Mouse (Mus musculus) forebrain, embryonic 11.5 days (tissue): Measurements from ENCODE around the gene Hebp1. TPM values are rescaled to one million over a fixed set of nuclear protein-coding genes. Genes with fewer than 3 reads are reported as not detected.

Experiments used
- ATAC-seq: fragments of 200-750 bp; cut with Nextera tagmentation; replicated peaks from 2 replicates; pipeline ENCODE4 v1.8.0; 2017; ENCODE audit warnings: moderate TSS enrichment; ENCODE audit not compliant: low FRiP score
- DNase-seq: peaks from one replicate; pipeline ENCODE4 v3.0.0-alpha.2; 2017; ENCODE audit warnings: low spot score
- H3K27ac ChIP-seq: fragments of 300-500 bp; sonication (generic); 2 replicates; pipeline ENCODE4 v1.5.1; 2014; ENCODE audit warnings: low read depth, low read length
- H3K27me3 ChIP-seq: fragments of 300-500 bp; sonication (generic); 2 replicates; pipeline ENCODE4 v1.6.1; 2014; ENCODE audit warnings: mild to moderate bottlenecking, low read length, mixed read lengths; ENCODE audit not compliant: control insufficient read depth, insufficient read depth
- H3K36me3 ChIP-seq: fragments of 300-500 bp; sonication (generic); 2 replicates; pipeline ENCODE4 v1.6.1; 2014; ENCODE audit warnings: mild to moderate bottlenecking, low read length, moderate library complexity, mixed read lengths; ENCODE audit not compliant: control insufficient read depth, insufficient read depth
- H3K4me1 ChIP-seq: fragments of 300-500 bp; sonication (generic); replicated peaks from 2 replicates; pipeline ENCODE4 v1.6.1; 2014; ENCODE audit warnings: low read length, mixed read lengths; ENCODE audit not compliant: control insufficient read depth, insufficient read depth
- H3K4me2 ChIP-seq: fragments of 300-500 bp; sonication (generic); 2 replicates; pipeline ENCODE4 v1.6.1; 2014; ENCODE audit warnings: low read depth, mild to moderate bottlenecking, low read length, moderate library complexity, mixed read lengths; ENCODE audit not compliant: severe bottlenecking
- H3K4me3 ChIP-seq: fragments of 300-500 bp; sonication (generic); 2 replicates; pipeline ENCODE4 v1.5.1; 2014; ENCODE audit warnings: low read depth, low read length
- H3K9ac ChIP-seq: fragments of 300-500 bp; sonication (generic); 2 replicates; pipeline ENCODE4 v1.6.1; 2014; ENCODE audit warnings: low read length
- H3K9me3 ChIP-seq: fragments of 300-500 bp; sonication (generic); 2 replicates; pipeline ENCODE4 v1.6.1; 2016; ENCODE audit warnings: low read length, mixed read lengths; ENCODE audit not compliant: control insufficient read depth
- WGBS: fragments of 180-500 bp; shearing (Covaris S2); extraction: QIAGEN DNeasy Blood & Tissue Kit; methylation state at CpG from one replicate; pipeline ENCODE4 v1.1.7; 2014; 5-methylcytosine and 5-hydroxymethylcytosine counted together
- polyA plus RNA-seq: library from polyadenylated mRNA; unstranded; fragments of >200 nt; fragmentation: Nextera tagmentation; extraction: Ambion mirVana; gene quantifications from 2 replicates; pipeline ENCODE4 v1.2.1, GENCODE M21; 2014

Gene Hebp1
- polyA plus RNA-seq, 1 experiment from 2014 or later, result 3.0 TPM

- Histone ChIP-seq H3K4me2 (no peak overlapping the region), H3K4me3 (no peak overlapping the region), H3K9me3 (no peaks in the 10 kb centered on the region), H3K27ac (no peak overlapping the region; the same call in 1 of the 2 replicates), H3K4me1 (peaks cover 2% of the 10 kb centered on the region; the same call in 1 of the 2 replicates), H3K36me3 (no peaks in the 10 kb centered on the region), H3K27me3 (no peaks in the 10 kb centered on the region), H3K9ac (no peak overlapping the region)
- ATAC-seq (peak; percentile 71), DNase-seq (no peak)
- WGBS, result 17% methylated on average over 7 of the region's 7 CpGs
Observed at GRCm38 (mm10) chr6:135112411-135113113, 85.3 kb downstream of the Hebp1 start.

DNA sequence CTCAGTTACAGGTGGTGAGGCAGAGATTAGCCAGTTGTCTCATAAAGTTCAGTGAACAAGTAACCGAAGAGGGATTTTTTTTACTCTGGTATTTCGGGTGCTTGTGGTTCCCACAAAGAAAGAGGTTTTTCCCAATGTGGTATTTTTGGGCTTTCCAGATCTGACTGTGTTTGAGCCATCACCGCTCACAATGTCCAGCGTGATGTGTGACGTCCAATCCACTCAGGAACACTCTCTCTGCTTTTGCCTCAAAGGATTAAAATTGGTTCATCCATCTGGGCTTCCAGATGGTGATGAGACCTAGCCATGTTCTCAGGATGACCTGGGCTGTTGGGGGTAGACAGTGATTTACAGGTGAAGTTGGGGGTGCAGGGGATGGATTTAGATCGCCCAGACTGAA is 90.8 kb downstream of the Hebp1 start:
- no peak overlapping the region for H3K9ac ChIP-seq
- 93% methylated on average over 6 of the region's 6 CpGs for WGBS
- no peak overlapping the region for H3K4me2 ChIP-seq
- H3K36me3 ChIP-seq, result no peaks in the 10 kb centered on the region
- no peak overlapping the region for H3K4me3 ChIP-seq
- ATAC-seq (no peak), DNase-seq (no peak)
- H3K9me3 ChIP-seq, result no peaks in the 10 kb centered on the region
- H3K4me1 ChIP-seq, result no peaks in the 10 kb centered on the region
- no peak overlapping the region for H3K27ac ChIP-seq
- H3K27me3 ChIP-seq, result no peaks in the 10 kb centered on the region

GRCm38 (mm10) chr6:135102736-135103303 is 95.0 kb downstream of the Hebp1 start:
- Histone ChIP-seq H3K27me3 (no peaks in the 10 kb centered on the region), H3K36me3 (no peaks in the 10 kb centered on the region), H3K4me1 (no peaks in the 10 kb centered on the region), H3K27ac (no peak overlapping the region), H3K9me3 (no peaks in the 10 kb centered on the region), H3K9ac (no peak overlapping the region), H3K4me3 (no peak overlapping the region), H3K4me2 (no peak overlapping the region)
- 87% methylated on average over 5 of the region's 5 CpGs for WGBS
- DNase-seq (no peak), ATAC-seq (no peak)

DNA sequence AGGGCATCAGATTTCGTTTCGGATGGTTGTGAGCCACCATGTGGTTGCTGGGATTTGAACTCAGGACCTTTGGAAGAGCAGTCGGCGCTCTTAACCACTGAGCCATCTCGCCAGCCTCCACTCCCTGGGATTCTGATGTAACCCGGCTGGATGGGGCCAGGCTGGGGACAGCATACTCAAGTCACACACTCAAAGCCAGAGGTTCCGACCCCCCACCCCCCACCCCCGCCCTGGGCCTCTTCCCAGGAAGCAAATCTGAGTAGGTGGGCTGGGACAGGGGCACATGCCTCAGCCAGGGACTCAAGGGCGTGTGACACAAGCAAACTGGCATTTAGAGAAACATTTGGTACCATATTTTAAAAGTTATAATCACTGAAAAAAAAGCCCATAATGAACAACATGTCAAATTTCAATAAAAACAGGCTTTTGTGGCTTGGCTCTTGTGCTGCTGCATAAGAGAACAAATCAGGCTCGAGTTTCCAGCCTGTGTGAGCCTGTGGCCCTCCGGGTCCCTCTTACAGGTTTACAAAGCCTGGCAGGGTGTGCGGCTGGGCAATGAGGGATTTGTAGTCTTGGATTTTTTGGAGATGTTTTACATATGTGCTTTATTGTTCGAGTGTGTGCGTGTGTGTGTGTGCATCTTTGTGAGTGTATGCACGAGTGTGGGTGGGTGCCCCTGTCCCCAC is 96.9 kb downstream of the Hebp1 start:
- no peak overlapping the region for H3K9ac ChIP-seq
- ATAC-seq (no peak), DNase-seq (no peak)
- no peak overlapping the region for H3K27ac ChIP-seq
- H3K9me3 ChIP-seq, result no peaks in the 10 kb centered on the region
- H3K27me3 ChIP-seq, result no peaks in the 10 kb centered on the region
- no peak overlapping the region for H3K4me3 ChIP-seq
- H3K4me2 ChIP-seq, result no peak overlapping the region
- H3K36me3 ChIP-seq, result no peaks in the 10 kb centered on the region
- 83% methylated on average over 15 of the region's 15 CpGs for WGBS
- H3K4me1 ChIP-seq, result no peaks in the 10 kb centered on the region

GRCm38 (mm10) chr6:135092798-135093470 is 104.9 kb downstream of the Hebp1 start:
- no peak overlapping the region for H3K4me2 ChIP-seq
- H3K27me3 ChIP-seq, result no peaks in the 10 kb centered on the region
- H3K36me3 ChIP-seq, result no peaks in the 10 kb centered on the region
- no peak overlapping the region for H3K4me3 ChIP-seq
- H3K9ac ChIP-seq, result no peak overlapping the region
- DNase-seq (no peak), ATAC-seq (no peak)
- no peak overlapping the region for H3K27ac ChIP-seq
- no peaks in the 10 kb centered on the region for H3K9me3 ChIP-seq
- 91% methylated on average over 12 of the region's 12 CpGs for WGBS
- H3K4me1 ChIP-seq, result no peaks in the 10 kb centered on the region

- no peak for ATAC-seq
- H3K4me1 ChIP-seq, result no peaks in the 10 kb centered on the region
- DNase-seq, result no peak
Observed at GRCm38 (mm10) chr6:135090661-135091060, 107.2 kb downstream of the Hebp1 start.

GRCm38 (mm10) chr6:135089786-135090185 is 108.0 kb downstream of the Hebp1 start:
- Histone ChIP-seq H3K4me3 (no peak overlapping the region), H3K27me3 (no peaks in the 10 kb centered on the region), H3K27ac (no peak overlapping the region), H3K9me3 (no peaks in the 10 kb centered on the region), H3K36me3 (no peaks in the 10 kb centered on the region), H3K4me2 (no peak overlapping the region), H3K4me1 (no peaks in the 10 kb centered on the region), H3K9ac (no peak overlapping the region)
- WGBS, result 17% methylated on average over 8 of the region's 8 CpGs
- no peak for DNase-seq
- no peak for ATAC-seq

More at GRCm38 (mm10) chr6:135090661-135091060, 107.2 kb downstream of the Hebp1 start:
- 83% methylated on average over 4 of the region's 4 CpGs for WGBS
- H3K9ac ChIP-seq, result no peak overlapping the region
- no peak overlapping the region for H3K4me2 ChIP-seq
- H3K27ac ChIP-seq, result no peak overlapping the region
- H3K4me3 ChIP-seq, result no peak overlapping the region
- H3K27me3 ChIP-seq, result no peaks in the 10 kb centered on the region
- H3K36me3 ChIP-seq, result no peaks in the 10 kb centered on the region
- H3K9me3 ChIP-seq, result no peaks in the 10 kb centered on the region

DNA sequence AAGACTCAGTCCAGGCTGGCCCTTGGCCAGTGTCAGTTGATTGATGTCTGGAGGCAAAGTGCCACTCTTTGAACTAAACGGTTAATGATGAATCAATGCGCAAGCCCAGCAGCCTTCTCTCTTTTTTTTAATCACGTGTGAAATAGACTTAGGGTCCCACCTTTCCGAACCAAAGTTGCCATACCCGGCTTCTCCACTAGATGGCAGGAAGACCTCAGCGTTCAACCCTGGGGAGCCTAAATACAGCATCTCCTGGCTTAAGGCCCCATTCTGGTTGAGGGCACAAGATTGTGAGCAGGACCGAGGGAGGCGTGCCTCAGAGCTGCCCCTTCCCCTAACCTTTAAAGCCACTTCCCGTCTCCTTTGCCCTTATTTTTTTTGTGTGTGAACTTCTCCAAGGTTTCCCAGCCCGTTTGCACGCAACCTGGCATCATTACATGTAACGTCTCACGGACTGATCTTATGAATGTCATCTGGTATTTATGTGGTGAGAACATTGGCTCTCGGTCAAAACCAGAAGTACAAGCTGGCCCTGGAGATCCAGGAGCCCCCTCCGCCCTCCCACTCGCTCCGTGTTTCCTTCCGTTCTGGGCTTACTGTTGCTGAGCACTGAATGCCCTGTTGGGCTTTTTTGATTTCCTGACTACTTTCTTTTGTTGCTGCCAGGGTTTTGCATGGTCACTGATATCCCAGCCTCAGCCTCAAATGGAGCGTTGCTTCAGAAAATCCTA is 109.9 kb downstream of the Hebp1 start:
- Histone ChIP-seq H3K9me3 (no peaks in the 10 kb centered on the region), H3K4me3 (no peak overlapping the region), H3K36me3 (no peaks in the 10 kb centered on the region), H3K9ac (no peak overlapping the region), H3K4me2 (no peak overlapping the region), H3K4me1 (no peaks in the 10 kb centered on the region), H3K27me3 (no peaks in the 10 kb centered on the region), H3K27ac (no peak overlapping the region)
- 33% methylated on average over 19 of the region's 19 CpGs for WGBS
- peak; percentile 78 for ATAC-seq
- peak; percentile 90 for DNase-seq
